Mouse (Mus musculus) CH12.LX (cell line): Measurements from ENCODE around the gene Lrmda. TPM values are rescaled to one million over a fixed set of nuclear protein-coding genes. Genes with fewer than 3 reads are reported as not detected.

Source experiments
- DNase-seq: peaks from one replicate; pipeline ENCODE4 v3.0.0-alpha.2; 2013; ENCODE audit errors: extremely low read depth
- H3K27ac ChIP-seq: 2 replicates; pipeline ENCODE4 v1.5.1; 2012; ENCODE audit warnings: low read depth, mild to moderate bottlenecking, control low read depth, moderate library complexity; ENCODE audit not compliant: insufficient read depth
- H3K27me3 ChIP-seq: replicated peaks from 2 replicates; pipeline ENCODE3; 2012; ENCODE audit warnings: inconsistent platforms
- H3K36me3 ChIP-seq, 2 experiments: replicated peaks in 1 of 2; 2 replicates each; pipeline versions ENCODE3 to v1.6.1; 2012; ENCODE audit warnings: inconsistent platforms in 1 of 2, low read length in 1 of 2, mild to moderate bottlenecking in 1 of 2, mixed read lengths in 1 of 2, moderate library complexity in 1 of 2; ENCODE audit not compliant: control insufficient read depth in 1 of 2, insufficient read depth in 1 of 2
- H3K4me1 ChIP-seq, 2 experiments: 2 replicates each; pipeline ENCODE4 v1.6.1; 2012; ENCODE audit warnings: inconsistent platforms in 1 of 2, moderate library complexity in 1 of 2; ENCODE audit not compliant: insufficient read depth in 2 of 2, control insufficient read depth in 1 of 2
- H3K4me2 ChIP-seq: 2 replicates; pipeline ENCODE4 v1.6.1; 2012; ENCODE audit warnings: low read depth, mild to moderate bottlenecking, control low read depth; ENCODE audit not compliant: poor library complexity, insufficient read depth, severe bottlenecking
- H3K4me3 ChIP-seq, 3 experiments: fragments of 150-350 bp in 1 of 3; sonication (generic) in 1 of 3; replicated peaks in 1 of 3; 2 replicates each; pipeline versions ENCODE3 to v1.5.1; 2011 to 2012; ENCODE audit warnings: low read depth in 2 of 3, low read length in 2 of 3, mild to moderate bottlenecking in 2 of 3, moderate library complexity in 2 of 3, control low read depth in 1 of 3, improper control_type of control experiment in 1 of 3, inconsistent platforms in 1 of 3, mixed read lengths in 1 of 3; ENCODE audit not compliant: poor library complexity in 1 of 3
- H3K79me2 ChIP-seq: replicated peaks from 2 replicates; pipeline ENCODE4 v1.6.1; 2012; ENCODE audit warnings: mild to moderate bottlenecking, moderate library complexity; ENCODE audit not compliant: control insufficient read depth, poor library complexity, insufficient read depth, severe bottlenecking; ENCODE audit errors: extremely low read depth
- H3K9ac ChIP-seq: 2 replicates; pipeline ENCODE4 v1.6.1; 2012; ENCODE audit warnings: low read depth, mild to moderate bottlenecking, control low read depth, moderate library complexity; ENCODE audit not compliant: insufficient read depth
- H3K9me3 ChIP-seq: replicated peaks from 2 replicates; pipeline ENCODE3; 2012; ENCODE audit warnings: low read length, inconsistent platforms, mixed read lengths
- BHLHE40 ChIP-seq: IDR thresholded peaks from 2 replicates; pipeline ENCODE4 v1.6.1; 2011; ENCODE audit warnings: mild to moderate bottlenecking, low read depth, low read length, improper control_type of control experiment
- CHD1 ChIP-seq: IDR thresholded peaks from 2 replicates; pipeline ENCODE4 v1.6.1; 2012; ENCODE audit warnings: low read depth, low read length, improper control_type of control experiment, inconsistent platforms
- CTCF ChIP-seq, 2 experiments: IDR thresholded peaks in 1 of 2; conservative IDR thresholded peaks in 1 of 2; 2 replicates each; pipeline ENCODE4 v1.5.1; 2011 to 2012; ENCODE audit warnings: low read depth in 2 of 2, low read length in 2 of 2, improper control_type of control experiment in 1 of 2, inconsistent platforms in 1 of 2, mild to moderate bottlenecking in 1 of 2, moderate library complexity in 1 of 2
- ELF1 ChIP-seq: IDR thresholded peaks from 2 replicates; pipeline ENCODE4 v1.6.1; 2014; ENCODE audit warnings: low read depth, mild to moderate bottlenecking, inconsistent platforms, low read length, improper control_type of control experiment
- ETS1 ChIP-seq: conservative IDR thresholded peaks from 2 replicates; pipeline ENCODE4 v1.6.1; 2012; ENCODE audit warnings: low read depth, mild to moderate bottlenecking, inconsistent platforms, low read length, improper control_type of control experiment, moderate library complexity
- GABPA ChIP-seq: IDR thresholded peaks from 2 replicates; pipeline ENCODE4 v1.6.1; 2012; ENCODE audit warnings: low read depth, low read length, improper control_type of control experiment, inconsistent platforms; ENCODE audit not compliant: insufficient replicate concordance
- HCFC1 ChIP-seq: IDR thresholded peaks from 2 replicates; pipeline ENCODE4 v1.6.1; 2012; ENCODE audit warnings: low read depth, mild to moderate bottlenecking, inconsistent platforms, low read length, improper control_type of control experiment
- KAT2A ChIP-seq: IDR thresholded peaks from 2 replicates; pipeline ENCODE4 v1.6.1; 2012; ENCODE audit warnings: low read length, improper control_type of control experiment, inconsistent platforms; ENCODE audit not compliant: insufficient replicate concordance
- MAFK ChIP-seq: IDR thresholded peaks from 2 replicates; pipeline ENCODE4 v1.6.1; 2011; ENCODE audit warnings: low read length, improper control_type of control experiment; ENCODE audit not compliant: insufficient replicate concordance
- MXI1 ChIP-seq: IDR thresholded peaks from 2 replicates; pipeline ENCODE4 v1.6.1; 2011; ENCODE audit warnings: mild to moderate bottlenecking, low read depth, low read length, improper control_type of control experiment
- POLR2AphosphoS2 ChIP-seq: IDR thresholded peaks from 2 replicates; pipeline ENCODE4 v1.6.1; 2011; ENCODE audit warnings: low read depth, low read length, improper control_type of control experiment
- RCOR1 ChIP-seq: conservative IDR thresholded peaks from 2 replicates; pipeline ENCODE4 v1.6.1; 2012; ENCODE audit warnings: low read depth, mild to moderate bottlenecking, inconsistent platforms, low read length, improper control_type of control experiment
- dilution Hi-C: fragments of 300-500 bp; cut with MboI; formaldehyde crosslinking; loops from 2 replicates; pipeline ENCODE4 v1.14.3; 2020; ENCODE audit warnings: low sequenced_read_pairs; ENCODE audit not compliant: extremely low pct_unique_long_range_greater_than_20kb, extremely low pct_ligation_motif_present
- in situ Hi-C: fragments of 300-500 bp; cut with MboI; formaldehyde crosslinking; loops from 3 replicates; pipeline ENCODE4 v1.14.3; 2019; ENCODE audit warnings: low sequenced_read_pairs, low pct_ligation_motif_present, low pct_unique_long_range_greater_than_20kb, mixed read lengths
- polyA plus RNA-seq: library from polyadenylated mRNA; unstranded; fragments of >175 nt; gene quantifications from 2 replicates; pipeline ENCODE4 v1.2.1, GENCODE M21; 2012; ENCODE audit warnings: low read depth; ENCODE audit not compliant: insufficient read length
- total RNA-seq, 2 experiments: library from RNA; depleted of rRNA; stranded (reverse); fragments of 300-350 nt in 1 of 2; fragments of >200 nt in 1 of 2; gene quantifications; 2 replicates each; pipeline ENCODE4 v1.2.3; 2012 to 2014

Gene Lrmda
- total and polyA plus RNA-seq, 3 experiments: 0.89 to 3.7 (median 1.9) TPM

GRCm38 (mm10) chr14:22088604-22089003, 69.1 kb downstream of the Lrmda start:
- Histone ChIP-seq H3K4me2 (no peak overlapping the region), H3K79me2 (no peaks in the 10 kb centered on the region), H3K4me3 (no peak overlapping the region), H3K36me3 (peaks cover 0 to 2% of the 10 kb centered on the region in 2 experiments), H3K27ac (no peak overlapping the region), H3K9me3 (peaks cover 5% of the 10 kb centered on the region), H3K9ac (no peak overlapping the region), H3K27me3 (no peaks in the 10 kb centered on the region), H3K4me1 (peaks cover 3 to 15% of the 10 kb centered on the region in 2 experiments; a peak in 2 of 4 replicates)
- TF ChIP-seq HCFC1 (no peak), RCOR1 (no peak), CTCF (conservative IDR thresholded peaks at IDR 0.05 in 1 of 2, IDR thresholded peaks at IDR 0.05 in 1 of 2; ENCODE audit: low read depth in 2 of 2, low read length in 2 of 2) (no peak)
- no peak for DNase-seq
- in situ Hi-C loops (no loop called here), dilution Hi-C loops (no loop called here)

- Histone ChIP-seq H3K36me3 (peaks cover 0 to 2% of the 10 kb centered on the region in 2 experiments), H3K4me3 (no peak overlapping the region), H3K4me2 (no peak overlapping the region), H3K79me2 (no peaks in the 10 kb centered on the region), H3K4me1 (peaks cover 3 to 19% of the 10 kb centered on the region in 2 experiments; a peak in 2 of 4 replicates), H3K9me3 (peaks cover 5% of the 10 kb centered on the region), H3K9ac (no peak overlapping the region), H3K27me3 (no peaks in the 10 kb centered on the region), H3K27ac (no peak overlapping the region)
- in situ Hi-C loops (no loop called here), dilution Hi-C loops (no loop called here)
- no peak for TF ChIP-seq MXI1
- no peak for TF ChIP-seq MAFK
- no peak for TF ChIP-seq GABPA
- peak; percentile 30; the same call in 1 of the 2 replicates for TF ChIP-seq BHLHE40
- TF ChIP-seq ETS1: 0 out of 2 replicates have a peak, but pooled peaks have one; percentile 24
- DNase-seq: peak; percentile 33
Observed at GRCm38 (mm10) chr14:22089331-22089730, 69.8 kb downstream of the Lrmda start.

GRCm38 (mm10) chr14:22089866-22090470, 70.5 kb downstream of the Lrmda start:
- peaks cover 5% of the 10 kb centered on the region for H3K9me3 ChIP-seq
- H3K4me2 ChIP-seq: no peak overlapping the region
- in situ Hi-C loops (no loop called here), dilution Hi-C loops (no loop called here)
- TF ChIP-seq KAT2A: no peak
- TF ChIP-seq GABPA: no peak
- no peak for TF ChIP-seq POLR2AphosphoS2
- no peak for TF ChIP-seq CHD1
- no peak for TF ChIP-seq ELF1
- no peak overlapping the region for H3K4me3 ChIP-seq
- no peaks in the 10 kb centered on the region for H3K79me2 ChIP-seq
- DNase-seq: no peak
- H3K36me3 ChIP-seq: peaks cover 0 to 2% of the 10 kb centered on the region in 2 experiments
- H3K9ac ChIP-seq: no peak overlapping the region
- H3K27me3 ChIP-seq: no peaks in the 10 kb centered on the region
- H3K4me1 ChIP-seq: peaks cover 3 to 26% of the 10 kb centered on the region in 2 experiments; a peak in 2 of 4 replicates
- no peak overlapping the region for H3K27ac ChIP-seq
